Mouse (Mus musculus) kidney, embryonic 14.5 days (tissue): Measurements from ENCODE around the gene Pex26. TPM values are rescaled to one million over a fixed set of nuclear protein-coding genes. Genes with fewer than 3 reads are reported as not detected.

Experiments used
- ATAC-seq: fragments of 200-750 bp; cut with Nextera tagmentation; 2 replicates; pipeline ENCODE4 v1.8.0; 2017; ENCODE audit warnings: moderate number of reproducible peaks, mild to moderate bottlenecking, moderate TSS enrichment, moderate library complexity; ENCODE audit not compliant: low FRiP score, low TSS enrichment
- H3K27ac ChIP-seq: fragments of 300-500 bp; sonication (generic); 2 replicates; pipeline ENCODE4 v1.5.1; 2014; ENCODE audit warnings: low read depth, mild to moderate bottlenecking, low read length, moderate library complexity, mixed read lengths
- H3K27me3 ChIP-seq: fragments of 300-500 bp; sonication (generic); 2 replicates; pipeline ENCODE4 v1.6.1; 2014; ENCODE audit warnings: mild to moderate bottlenecking, low read length; ENCODE audit not compliant: control insufficient read depth, insufficient read depth
- H3K36me3 ChIP-seq: fragments of 300-500 bp; sonication (generic); 2 replicates; pipeline ENCODE4 v1.6.1; 2014; ENCODE audit warnings: low read length, mixed read lengths; ENCODE audit not compliant: control insufficient read depth, insufficient read depth
- H3K4me1 ChIP-seq: fragments of 300-500 bp; sonication (generic); 2 replicates; pipeline ENCODE4 v1.6.1; 2014; ENCODE audit warnings: low read length, mixed read lengths; ENCODE audit not compliant: control insufficient read depth, insufficient read depth
- H3K4me2 ChIP-seq: fragments of 300-500 bp; sonication (generic); replicated peaks from 2 replicates; pipeline ENCODE4 v1.6.1; 2014; ENCODE audit warnings: low read depth, mild to moderate bottlenecking, low read length
- H3K4me3 ChIP-seq: fragments of 300-500 bp; sonication (generic); 2 replicates; pipeline ENCODE4 v1.5.1; 2014; ENCODE audit warnings: mild to moderate bottlenecking, low read length
- H3K9ac ChIP-seq: fragments of 300-500 bp; sonication (generic); 2 replicates; pipeline ENCODE4 v1.6.1; 2014; ENCODE audit warnings: low read depth, mild to moderate bottlenecking, low read length, moderate library complexity
- H3K9me3 ChIP-seq: fragments of 300-500 bp; sonication (generic); 2 replicates; pipeline ENCODE4 v1.6.1; 2016; ENCODE audit warnings: low read length; ENCODE audit not compliant: control insufficient read depth
- WGBS: fragments of 180-500 bp; shearing (Covaris S2); extraction: QIAGEN DNeasy Blood & Tissue Kit; methylation state at CpG from one replicate; pipeline ENCODE4 v1.1.7; 2014; 5-methylcytosine and 5-hydroxymethylcytosine counted together
- polyA plus RNA-seq: library from polyadenylated mRNA; unstranded; fragments of >200 nt; fragmentation: Nextera tagmentation; extraction: Ambion mirVana; gene quantifications from 2 replicates; pipeline ENCODE4 v1.2.1, GENCODE M21; 2014

Gene Pex26
- polyA plus RNA-seq = 6.3 and 8.4 TPM in 2 replicates

DNA sequence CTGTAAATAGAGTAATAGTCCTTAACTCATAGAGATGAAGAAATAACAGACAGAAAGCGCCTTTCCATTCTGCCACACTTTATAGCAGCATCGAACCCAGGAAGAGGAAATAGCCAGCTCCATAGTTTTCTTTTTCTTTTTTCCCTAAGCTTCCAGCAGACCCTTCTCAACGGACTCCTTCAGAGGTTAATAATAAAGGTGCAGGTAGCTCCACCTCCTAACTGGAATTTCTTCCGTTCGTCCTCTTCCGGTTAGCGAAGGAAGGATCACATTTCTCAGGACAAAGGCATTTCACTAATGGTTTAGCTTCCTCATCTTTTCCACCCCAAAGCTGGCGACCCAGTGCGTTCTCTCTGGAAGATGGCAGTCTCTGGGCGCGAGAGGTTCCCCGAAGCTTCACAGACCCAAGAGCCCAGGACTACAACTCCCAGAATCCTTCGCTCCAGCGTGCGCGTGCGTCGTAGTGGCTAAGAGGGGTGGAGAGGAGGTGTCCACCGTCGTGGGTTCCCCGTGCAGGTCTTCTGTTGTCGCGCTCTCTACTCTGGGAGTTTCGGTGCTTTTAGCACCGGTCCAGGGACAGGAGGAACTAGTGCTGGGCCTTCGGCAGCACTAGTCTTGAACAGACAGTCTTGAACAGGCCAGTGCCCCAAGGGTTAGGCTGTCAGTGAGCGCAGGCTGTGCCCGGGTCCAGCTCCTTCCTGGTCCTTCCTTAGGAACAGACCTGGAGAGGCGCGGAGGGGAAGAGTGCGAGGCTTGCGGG, at the start of gene Pex26:
Pex26 (plus strand) TSS at position 254 of the 760 bp plus-strand sequence.
- H3K4me2 ChIP-seq = peak within 1 kb of the TSS; percentile 96
- H3K36me3 ChIP-seq = peaks cover 7% of the 10 kb centered on the region; the same call in 1 of the 2 replicates
- peak within 1 kb of the TSS; percentile 59 for H3K9ac ChIP-seq
- peak within 1 kb of the TSS; percentile 79 for H3K4me3 ChIP-seq
- H3K4me1 ChIP-seq = peaks cover 9% of the 10 kb centered on the region
- ATAC-seq = peak; percentile 90
- under 1% methylated on average over 32 of the region's 32 CpGs for WGBS
- H3K9me3 ChIP-seq = no peaks in the 10 kb centered on the region
- peak within 1 kb of the TSS; percentile 78 for H3K27ac ChIP-seq
- H3K27me3 ChIP-seq = no peaks in the 10 kb centered on the region

GRCm38 (mm10) chr6:121134249-121134648, 49.2 kb upstream of the Pex26 start:
- no peaks in the 10 kb centered on the region for H3K36me3 ChIP-seq
- peaks cover 3% of the 10 kb centered on the region; the same call in 1 of the 2 replicates for H3K4me1 ChIP-seq
- no peak overlapping the region for H3K4me3 ChIP-seq
- H3K9ac ChIP-seq = no peak overlapping the region
- ATAC-seq = no peak
- no peak overlapping the region for H3K4me2 ChIP-seq
- no peak overlapping the region for H3K27ac ChIP-seq
- peaks cover 31% of the 10 kb centered on the region for H3K27me3 ChIP-seq
- WGBS = 52% methylated on average over 3 of the region's 3 CpGs
- H3K9me3 ChIP-seq = no peaks in the 10 kb centered on the region

- no peak for ATAC-seq
- H3K4me3 ChIP-seq = no peak overlapping the region
- no peak overlapping the region for H3K9ac ChIP-seq
- H3K27me3 ChIP-seq = peaks cover 28% of the 10 kb centered on the region
- no peaks in the 10 kb centered on the region for H3K36me3 ChIP-seq
- H3K4me2 ChIP-seq = no peak overlapping the region
- H3K27ac ChIP-seq = no peak overlapping the region
- no peaks in the 10 kb centered on the region for H3K9me3 ChIP-seq
- 62% methylated on average over 5 of the region's 5 CpGs for WGBS
- H3K4me1 ChIP-seq = peaks cover 3% of the 10 kb centered on the region; the same call in 1 of the 2 replicates
These were observed 48.6 kb upstream of the Pex26 start for GRCm38 (mm10) chr6:121134884-121135283.

- no peak for ATAC-seq
- no peak overlapping the region for H3K9ac ChIP-seq
- no peak overlapping the region for H3K4me3 ChIP-seq
- no peaks in the 10 kb centered on the region for H3K36me3 ChIP-seq
- H3K27ac ChIP-seq = no peak overlapping the region
- H3K9me3 ChIP-seq = no peaks in the 10 kb centered on the region
- H3K27me3 ChIP-seq = peaks cover 9% of the 10 kb centered on the region
- no peaks in the 10 kb centered on the region for H3K4me1 ChIP-seq
- no peak overlapping the region for H3K4me2 ChIP-seq
- WGBS = 54% methylated on average over 6 of the region's 6 CpGs
These were observed 46.2 kb upstream of the Pex26 start for GRCm38 (mm10) chr6:121137222-121137621.

DNA sequence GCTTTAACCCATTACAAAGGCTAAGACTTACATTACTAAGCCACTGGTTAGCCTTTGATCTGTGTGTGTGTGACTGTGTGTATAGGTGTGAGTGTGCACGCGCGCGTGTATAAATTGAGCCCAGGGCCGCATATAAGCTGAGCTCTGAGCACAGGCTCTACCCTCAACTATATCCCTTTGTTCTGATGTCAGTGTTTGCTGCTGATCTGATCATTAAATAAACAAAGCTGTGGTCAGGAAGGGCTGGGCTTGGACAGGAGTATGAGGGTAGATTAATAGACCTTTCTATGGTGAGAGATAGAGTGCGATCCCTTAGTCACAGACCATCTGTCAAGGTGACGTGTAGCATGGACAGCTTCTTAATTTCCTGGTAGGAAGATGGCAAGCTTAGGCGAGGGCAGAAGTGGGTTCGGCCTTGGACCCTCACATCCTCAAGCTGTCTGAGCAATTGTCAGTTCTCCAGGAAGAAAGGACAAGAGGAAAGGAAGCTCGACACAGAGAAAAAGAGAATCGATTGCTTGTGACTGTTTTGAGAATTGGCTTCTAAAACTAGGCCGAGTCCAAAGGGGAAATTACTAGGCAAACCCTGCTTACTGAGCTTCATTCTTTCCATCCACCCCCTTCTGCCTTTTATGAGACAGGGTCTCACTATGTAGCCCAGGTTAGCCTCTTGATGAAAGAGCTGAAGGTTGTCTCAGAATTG, 45.0 kb upstream of the Pex26 start:
- Histone ChIP-seq H3K36me3 (no peaks in the 10 kb centered on the region), H3K27me3 (0 out of 2 replicates have a peak, but pooled peaks cover 3% of the 10 kb centered on the region), H3K9me3 (no peaks in the 10 kb centered on the region), H3K4me3 (no peak overlapping the region), H3K27ac (no peak overlapping the region), H3K9ac (no peak overlapping the region), H3K4me2 (no peak overlapping the region), H3K4me1 (peaks cover 2% of the 10 kb centered on the region; the same call in 1 of the 2 replicates)
- no peak for ATAC-seq
- WGBS = 69% methylated on average over 12 of the region's 12 CpGs

DNA sequence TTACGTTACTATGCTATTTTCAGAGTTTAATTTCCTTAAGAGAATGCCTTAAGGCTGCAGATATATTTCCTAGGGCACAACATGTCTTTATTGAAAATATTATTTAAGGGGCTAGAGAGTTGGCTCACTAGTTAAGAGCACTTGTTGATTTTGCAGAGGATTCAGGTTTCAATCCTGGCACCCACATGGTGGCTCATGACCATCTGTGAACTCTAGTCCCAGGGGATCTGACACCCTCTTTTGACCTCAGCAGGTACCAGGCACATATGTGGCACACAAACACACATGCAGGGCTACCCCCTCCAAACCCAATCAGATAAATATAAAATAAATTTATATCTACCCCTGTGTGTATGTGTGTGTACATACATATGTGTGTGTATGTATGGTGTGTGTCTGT, 44.2 kb upstream of the Pex26 start:
- Histone ChIP-seq H3K4me1 (peaks cover 8% of the 10 kb centered on the region; the same call in 1 of the 2 replicates), H3K27ac (no peak overlapping the region), H3K27me3 (0 out of 2 replicates have a peak, but pooled peaks cover 3% of the 10 kb centered on the region), H3K36me3 (no peaks in the 10 kb centered on the region), H3K4me3 (no peak overlapping the region), H3K4me2 (no peak overlapping the region), H3K9ac (no peak overlapping the region), H3K9me3 (no peaks in the 10 kb centered on the region)
- 89% methylated on average over 1 of the region's 1 CpGs for WGBS
- no peak for ATAC-seq

- no peak overlapping the region for H3K4me2 ChIP-seq
- H3K27ac ChIP-seq = no peak overlapping the region
- H3K4me3 ChIP-seq = no peak overlapping the region
- H3K9me3 ChIP-seq = no peaks in the 10 kb centered on the region
- WGBS = 88% methylated on average over 7 of the region's 7 CpGs
- H3K27me3 ChIP-seq = no peaks in the 10 kb centered on the region
- H3K9ac ChIP-seq = no peak overlapping the region
- no peak for ATAC-seq
- peaks cover 24% of the 10 kb centered on the region for H3K4me1 ChIP-seq
- H3K36me3 ChIP-seq = no peaks in the 10 kb centered on the region
These were observed 41.2 kb upstream of the Pex26 start for GRCm38 (mm10) chr6:121142298-121142697.

DNA sequence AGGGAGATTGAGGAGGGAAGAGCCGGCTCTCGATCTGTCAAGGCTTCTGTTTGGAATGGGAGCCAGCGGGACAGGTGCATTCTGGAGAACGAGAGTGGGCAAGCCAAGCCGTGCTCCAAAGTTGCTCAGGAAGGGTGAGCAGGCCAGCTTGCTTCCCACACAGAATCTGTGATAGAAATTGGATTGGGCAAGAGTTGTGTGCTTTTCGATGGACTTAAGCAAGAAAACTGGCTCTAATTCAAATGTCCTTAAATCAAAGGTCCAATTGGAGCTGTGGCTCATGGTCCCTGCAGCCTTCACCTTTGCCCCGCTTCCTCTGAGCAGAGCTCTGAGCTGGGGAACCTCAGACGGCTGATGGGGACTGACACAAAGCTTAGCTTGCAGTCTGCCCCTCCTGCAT, 40.0 kb upstream of the Pex26 start:
- WGBS = 79% methylated on average over 8 of the region's 8 CpGs
- H3K27me3 ChIP-seq = no peaks in the 10 kb centered on the region
- peaks cover 24% of the 10 kb centered on the region for H3K4me1 ChIP-seq
- H3K9me3 ChIP-seq = no peaks in the 10 kb centered on the region
- no peak for ATAC-seq
- no peak overlapping the region for H3K4me3 ChIP-seq
- no peak overlapping the region for H3K27ac ChIP-seq
- H3K9ac ChIP-seq = no peak overlapping the region
- H3K4me2 ChIP-seq = no peak overlapping the region
- H3K36me3 ChIP-seq = no peaks in the 10 kb centered on the region

- ATAC-seq = peak; percentile 68; the same call in 1 of the 2 replicates
- Histone ChIP-seq H3K9me3 (no peaks in the 10 kb centered on the region), H3K4me2 (no peak overlapping the region), H3K27ac (no peak overlapping the region), H3K4me1 (peaks cover 24% of the 10 kb centered on the region), H3K9ac (no peak overlapping the region), H3K36me3 (no peaks in the 10 kb centered on the region), H3K27me3 (no peaks in the 10 kb centered on the region), H3K4me3 (no peak overlapping the region)
- WGBS = 57% methylated on average over 4 of the region's 4 CpGs
These were observed 39.4 kb upstream of the Pex26 start for GRCm38 (mm10) chr6:121144066-121144465.
